Mouse (Mus musculus): ENCODE measurements around the gene Kif2c. TPM values are rescaled to one million over a fixed set of nuclear protein-coding genes. Genes with fewer than 3 reads are reported as not detected.

Kif2c gene
- polyA plus RNA-seq, 1 experiment from 2014 or later: 26.8 TPM

DNA sequence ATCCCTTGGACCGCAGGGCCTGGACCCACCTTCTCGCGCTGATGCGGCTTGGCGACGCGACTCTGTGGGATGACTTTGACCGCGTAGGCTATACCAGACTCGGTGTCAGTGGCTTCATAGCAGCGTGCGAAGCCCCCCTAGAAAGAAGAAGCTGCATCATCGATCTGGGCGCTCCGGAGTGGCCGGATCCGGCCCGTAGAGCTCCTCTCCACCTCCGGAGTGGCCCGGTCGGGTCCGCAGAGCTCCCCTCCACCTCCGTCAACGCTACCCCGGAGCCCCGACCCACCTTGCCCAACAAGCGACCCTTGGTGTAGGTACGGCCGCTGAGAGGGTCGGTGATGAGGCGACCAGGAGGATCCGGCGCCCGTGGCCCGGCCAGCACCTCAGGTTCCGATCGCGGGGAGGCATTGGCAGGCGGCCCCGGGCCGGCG, 49.1 kb downstream of the Kif2c start:
- WGBS (ENCODE audit: insufficient replicate concordance): under 1% methylated on average over 42 of the region's 42 CpGs
- H3K27me3 ChIP-seq (ENCODE audit: control insufficient read depth, insufficient read depth, low read depth, low read length): peaks cover 21% of the 10 kb centered on the region
- peak overlapping the region; percentile 82 for H3K9ac ChIP-seq (ENCODE audit: low read depth, low read length)
- no peaks in the 10 kb centered on the region for H3K36me3 ChIP-seq (ENCODE audit: control insufficient read depth, insufficient read depth)
- ATAC-seq (ENCODE audit: low read depth): no peak
- peak overlapping the region; percentile 79 for H3K4me3 ChIP-seq (ENCODE audit: low read depth, low read length)
- H3K27ac ChIP-seq (ENCODE audit: low read length): no peak overlapping the region
- peak overlapping the region; percentile 97 for H3K4me2 ChIP-seq (ENCODE audit: low read depth, low read length)
- peaks cover 33% of the 10 kb centered on the region for H3K4me1 ChIP-seq (ENCODE audit: control insufficient read depth, low read depth, low read length)
- no peaks in the 10 kb centered on the region for H3K9me3 ChIP-seq (replicated peaks; ENCODE audit: control insufficient read depth, low read length)

DNA sequence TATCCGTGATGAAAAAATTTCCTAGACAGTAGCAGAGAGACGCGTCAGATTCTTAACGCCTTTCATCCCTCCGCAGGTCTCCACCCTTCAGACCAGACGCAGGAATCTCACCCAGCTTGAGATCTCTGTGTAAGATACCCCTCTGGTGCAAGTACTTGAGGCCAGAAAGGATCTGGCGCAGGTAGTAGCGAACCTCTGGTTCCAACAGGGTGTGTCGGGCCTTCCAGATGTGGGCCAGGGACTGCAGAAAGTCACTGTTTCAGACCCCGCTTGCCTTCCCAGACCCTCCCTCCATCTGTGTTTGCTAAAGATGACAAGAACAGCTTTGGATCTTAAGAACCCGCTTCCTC, 49.7 kb downstream of the Kif2c start:
- Histone ChIP-seq H3K27ac (ENCODE audit: low read length) (no peak overlapping the region), H3K27me3 (ENCODE audit: control insufficient read depth, insufficient read depth, low read depth, low read length) (peaks cover 21% of the 10 kb centered on the region), H3K9ac (ENCODE audit: low read depth, low read length) (peak overlapping the region; percentile 18; the same call in 1 of the 2 replicates), H3K9me3 (replicated peaks; ENCODE audit: control insufficient read depth, low read length) (no peaks in the 10 kb centered on the region), H3K36me3 (ENCODE audit: control insufficient read depth, insufficient read depth) (no peaks in the 10 kb centered on the region), H3K4me1 (ENCODE audit: control insufficient read depth, low read depth, low read length) (peaks cover 33% of the 10 kb centered on the region), H3K4me3 (ENCODE audit: low read depth, low read length) (peak overlapping the region; percentile 79), H3K4me2 (ENCODE audit: low read depth, low read length) (peak overlapping the region; percentile 97)
- no peak for ATAC-seq (ENCODE audit: low read depth)
- WGBS (ENCODE audit: insufficient replicate concordance): 22% methylated on average over 11 of the region's 11 CpGs

DNA sequence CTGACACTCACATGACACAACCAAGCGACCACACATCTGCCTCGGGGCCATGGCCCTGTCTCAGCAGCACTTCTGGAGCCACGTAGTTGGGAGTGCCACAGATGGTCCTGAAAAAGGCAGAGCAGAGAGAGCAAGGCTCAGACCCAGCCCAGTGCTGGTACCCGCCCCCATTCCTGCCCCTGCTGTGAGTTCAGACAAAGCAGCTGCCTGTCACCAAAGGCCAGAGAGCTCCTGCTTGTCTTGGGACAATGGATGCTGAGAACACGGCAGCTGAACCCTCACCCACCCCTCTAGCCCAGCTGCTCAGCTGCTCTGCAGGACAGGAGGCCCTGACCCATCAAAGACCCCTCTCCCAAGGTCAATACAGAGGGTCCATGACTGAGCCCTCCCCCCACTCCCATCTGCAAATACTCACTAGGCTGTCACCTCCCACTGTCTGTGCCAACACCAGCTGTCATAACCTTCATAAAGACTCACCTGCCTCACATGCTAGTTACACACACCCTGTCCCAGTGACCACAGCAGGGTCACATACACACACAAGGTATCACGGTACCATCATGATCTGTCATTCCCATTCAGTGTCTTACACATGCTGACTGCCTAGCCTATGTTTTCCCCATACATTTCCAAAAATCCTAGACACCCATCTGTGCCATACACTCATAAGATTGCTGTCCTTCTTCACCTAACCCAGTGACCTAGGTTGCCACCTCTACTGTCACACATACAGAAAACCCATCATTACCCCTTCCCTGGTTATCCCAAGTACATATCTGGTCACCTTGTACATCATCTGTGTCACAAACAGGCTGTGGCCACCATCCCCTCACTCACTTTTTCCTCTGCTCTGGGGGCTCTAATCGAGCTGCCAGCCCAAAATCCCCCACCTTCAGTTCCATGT, 50.3 kb downstream of the Kif2c start:
- 49% methylated on average over 7 of the region's 7 CpGs for WGBS (ENCODE audit: insufficient replicate concordance)
- Histone ChIP-seq H3K4me1 (ENCODE audit: control insufficient read depth, low read depth, low read length) (peaks cover 33% of the 10 kb centered on the region), H3K27me3 (ENCODE audit: control insufficient read depth, insufficient read depth, low read depth, low read length) (peaks cover 21% of the 10 kb centered on the region), H3K9me3 (replicated peaks; ENCODE audit: control insufficient read depth, low read length) (no peaks in the 10 kb centered on the region), H3K36me3 (ENCODE audit: control insufficient read depth, insufficient read depth) (no peaks in the 10 kb centered on the region), H3K4me3 (ENCODE audit: low read depth, low read length) (peak overlapping the region; percentile 79), H3K4me2 (ENCODE audit: low read depth, low read length) (peak overlapping the region; percentile 97; the same call in 1 of the 2 replicates), H3K9ac (ENCODE audit: low read depth, low read length) (peak overlapping the region; percentile 18; the same call in 1 of the 2 replicates), H3K27ac (ENCODE audit: low read length) (no peak overlapping the region)
- no peak for ATAC-seq (ENCODE audit: low read depth)

DNA sequence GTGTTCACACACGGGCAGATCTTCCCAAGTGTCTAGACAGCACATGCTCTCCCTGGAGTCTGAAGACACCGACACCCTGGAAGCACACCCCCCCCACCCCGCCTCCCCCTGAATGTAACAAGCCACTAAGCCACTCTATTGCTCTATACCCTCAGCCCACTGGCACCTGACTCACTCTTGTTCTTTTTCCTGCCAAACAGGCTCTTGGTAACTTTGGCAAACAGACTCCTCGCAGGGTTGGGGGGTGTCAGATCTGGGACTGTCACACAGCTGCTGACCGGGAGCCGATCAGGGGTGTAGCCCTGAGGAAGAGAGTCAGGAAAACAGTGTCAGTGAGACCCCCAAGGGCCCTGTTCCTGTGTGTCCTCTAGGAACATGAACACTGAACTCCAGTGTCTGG, 51.2 kb downstream of the Kif2c start:
- no peak overlapping the region for H3K4me2 ChIP-seq (ENCODE audit: low read depth, low read length)
- H3K4me3 ChIP-seq (ENCODE audit: low read depth, low read length): no peak overlapping the region
- ATAC-seq (ENCODE audit: low read depth): no peak
- no peaks in the 10 kb centered on the region for H3K36me3 ChIP-seq (ENCODE audit: control insufficient read depth, insufficient read depth)
- no peak overlapping the region for H3K27ac ChIP-seq (ENCODE audit: low read length)
- WGBS (ENCODE audit: insufficient replicate concordance): 71% methylated on average over 6 of the region's 6 CpGs
- peaks cover 21% of the 10 kb centered on the region for H3K27me3 ChIP-seq (ENCODE audit: control insufficient read depth, insufficient read depth, low read depth, low read length)
- peaks cover 27% of the 10 kb centered on the region for H3K4me1 ChIP-seq (ENCODE audit: control insufficient read depth, low read depth, low read length)
- no peaks in the 10 kb centered on the region for H3K9me3 ChIP-seq (replicated peaks; ENCODE audit: control insufficient read depth, low read length)
- no peak overlapping the region for H3K9ac ChIP-seq (ENCODE audit: low read depth, low read length)

DNA sequence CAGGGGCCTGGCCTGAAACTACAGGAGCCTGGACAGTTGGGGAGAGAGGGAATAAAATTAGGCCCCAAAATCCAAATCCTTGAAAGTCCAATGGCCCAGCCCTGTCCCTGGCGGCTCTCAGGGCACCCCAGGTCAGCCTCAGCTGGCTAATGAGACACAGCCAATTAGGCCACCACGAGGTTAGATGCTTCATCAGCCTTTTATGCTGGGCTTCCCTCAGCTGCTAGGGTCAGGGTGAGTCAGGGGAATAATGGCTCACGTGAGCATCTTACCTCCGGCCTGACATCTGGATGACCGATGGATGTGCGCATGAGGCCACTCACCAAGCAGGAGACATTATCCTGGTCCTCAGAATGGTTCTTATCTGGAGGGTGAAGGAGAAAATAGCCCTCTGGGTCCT, 51.6 kb downstream of the Kif2c start:
- ATAC-seq (ENCODE audit: low read depth): no peak
- H3K4me3 ChIP-seq (ENCODE audit: low read depth, low read length): no peak overlapping the region
- no peaks in the 10 kb centered on the region for H3K9me3 ChIP-seq (replicated peaks; ENCODE audit: control insufficient read depth, low read length)
- H3K4me2 ChIP-seq (ENCODE audit: low read depth, low read length): no peak overlapping the region
- peaks cover 26% of the 10 kb centered on the region for H3K4me1 ChIP-seq (ENCODE audit: control insufficient read depth, low read depth, low read length)
- peaks cover 21% of the 10 kb centered on the region for H3K27me3 ChIP-seq (ENCODE audit: control insufficient read depth, insufficient read depth, low read depth, low read length)
- H3K36me3 ChIP-seq (ENCODE audit: control insufficient read depth, insufficient read depth): no peaks in the 10 kb centered on the region
- no peak overlapping the region for H3K27ac ChIP-seq (ENCODE audit: low read length)
- 82% methylated on average over 6 of the region's 6 CpGs for WGBS (ENCODE audit: insufficient replicate concordance)
- no peak overlapping the region for H3K9ac ChIP-seq (ENCODE audit: low read depth, low read length)

DNA sequence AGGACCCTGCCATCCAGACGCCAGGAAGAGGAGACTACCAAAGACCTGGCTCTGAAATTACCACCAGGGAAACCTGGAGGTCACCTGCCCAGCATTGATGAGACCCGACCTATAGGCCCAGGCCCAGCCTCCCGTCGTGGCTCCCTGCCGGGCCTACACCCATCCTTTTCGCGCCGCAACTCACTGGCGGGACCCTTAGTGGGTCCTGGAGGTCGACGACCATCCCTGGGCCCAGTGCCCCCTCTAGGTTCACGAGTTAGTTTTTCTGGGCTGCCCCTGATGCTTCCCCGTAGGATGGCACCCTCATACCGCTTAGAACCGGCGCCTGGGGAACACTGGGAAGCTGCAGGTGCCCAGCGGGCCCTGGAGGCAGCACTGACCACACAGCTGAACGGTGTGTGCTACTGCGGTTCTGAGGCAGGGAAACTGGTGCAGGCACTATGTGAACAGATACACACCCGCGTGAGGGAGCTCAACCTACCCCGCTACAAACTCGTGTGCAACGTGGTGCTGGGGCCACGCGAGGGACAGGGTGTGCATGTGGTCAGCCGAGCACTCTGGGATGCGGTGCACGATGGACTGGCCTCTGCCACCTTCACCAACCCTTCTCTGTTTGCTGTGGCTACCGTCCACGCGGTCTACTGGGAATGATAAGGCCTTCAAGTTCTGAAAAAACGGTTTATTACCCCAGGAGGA, 54.3 kb downstream of the Kif2c start:
- 80% methylated on average over 33 of the region's 33 CpGs for WGBS (ENCODE audit: insufficient replicate concordance)
- no peak overlapping the region for H3K4me3 ChIP-seq (ENCODE audit: low read depth, low read length)
- no peak overlapping the region for H3K9ac ChIP-seq (ENCODE audit: low read depth, low read length)

DNA sequence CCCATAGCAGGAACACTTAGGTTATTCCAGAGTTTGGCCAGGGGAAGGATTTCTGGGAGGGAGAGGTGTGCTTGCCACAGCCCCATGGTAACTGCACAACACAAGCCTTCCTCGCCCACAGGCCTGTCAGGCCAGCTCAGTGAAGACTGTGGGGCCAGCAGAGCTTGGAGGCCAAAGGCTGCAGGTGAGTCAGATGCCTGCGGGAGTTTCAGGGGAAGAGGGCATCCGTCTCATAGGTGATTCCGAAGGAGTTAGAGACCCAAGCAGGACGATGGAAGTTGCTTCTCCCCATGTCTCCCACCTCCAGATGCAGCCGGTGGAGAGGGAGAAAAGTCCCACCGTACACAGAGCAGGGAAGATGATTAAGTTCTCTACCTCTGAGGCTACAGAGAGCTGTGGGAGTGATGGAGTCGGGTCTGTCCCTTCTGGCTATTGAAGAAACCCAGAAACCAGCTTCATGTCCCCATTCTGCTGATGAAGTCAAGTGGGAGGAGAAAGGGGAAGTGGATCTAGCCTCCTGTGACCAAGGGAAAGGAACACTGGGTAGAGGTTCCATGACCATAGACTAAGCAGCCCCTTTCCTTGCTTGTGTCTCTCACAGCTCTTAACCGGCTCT, 55.7 kb downstream of the Kif2c start, which contains the start of gene Tctex1d4:
Tctex1d4 (plus strand) TSS at position 120 of the 616 bp plus-strand sequence.
- H3K4me1 ChIP-seq (ENCODE audit: control insufficient read depth, low read depth, low read length): peaks cover 20% of the 10 kb centered on the region
- peak within 1 kb of the TSS; percentile 39 for H3K27ac ChIP-seq (ENCODE audit: low read length)
- peaks cover 4% of the 10 kb centered on the region; the same call in 1 of the 2 replicates for H3K27me3 ChIP-seq (ENCODE audit: control insufficient read depth, insufficient read depth, low read depth, low read length)
- H3K4me2 ChIP-seq (ENCODE audit: low read depth, low read length): no peak within 1 kb of the TSS
- H3K4me3 ChIP-seq (ENCODE audit: low read depth, low read length): no peak within 1 kb of the TSS
- no peaks in the 10 kb centered on the region for H3K36me3 ChIP-seq (ENCODE audit: control insufficient read depth, insufficient read depth)
- H3K9me3 ChIP-seq (replicated peaks; ENCODE audit: control insufficient read depth, low read length): no peaks in the 10 kb centered on the region
- H3K9ac ChIP-seq (ENCODE audit: low read depth, low read length): peak within 1 kb of the TSS; percentile 20; the same call in 1 of the 2 replicates
- WGBS (ENCODE audit: insufficient replicate concordance): 62% methylated on average over 9 of the region's 9 CpGs
- no peak for ATAC-seq (ENCODE audit: low read depth)

More for the DNA sequence above, 54.3 kb downstream of the Kif2c start:
- no peak overlapping the region for H3K27ac ChIP-seq (ENCODE audit: low read length)
- no peaks in the 10 kb centered on the region for H3K9me3 ChIP-seq (replicated peaks; ENCODE audit: control insufficient read depth, low read length)
- no peak overlapping the region for H3K4me2 ChIP-seq (ENCODE audit: low read depth, low read length)
- ATAC-seq (ENCODE audit: low read depth): no peak
- H3K36me3 ChIP-seq (ENCODE audit: control insufficient read depth, insufficient read depth): no peaks in the 10 kb centered on the region
- H3K27me3 ChIP-seq (ENCODE audit: control insufficient read depth, insufficient read depth, low read depth, low read length): peaks cover 15% of the 10 kb centered on the region
- H3K4me1 ChIP-seq (ENCODE audit: control insufficient read depth, low read depth, low read length): peaks cover 28% of the 10 kb centered on the region

DNA sequence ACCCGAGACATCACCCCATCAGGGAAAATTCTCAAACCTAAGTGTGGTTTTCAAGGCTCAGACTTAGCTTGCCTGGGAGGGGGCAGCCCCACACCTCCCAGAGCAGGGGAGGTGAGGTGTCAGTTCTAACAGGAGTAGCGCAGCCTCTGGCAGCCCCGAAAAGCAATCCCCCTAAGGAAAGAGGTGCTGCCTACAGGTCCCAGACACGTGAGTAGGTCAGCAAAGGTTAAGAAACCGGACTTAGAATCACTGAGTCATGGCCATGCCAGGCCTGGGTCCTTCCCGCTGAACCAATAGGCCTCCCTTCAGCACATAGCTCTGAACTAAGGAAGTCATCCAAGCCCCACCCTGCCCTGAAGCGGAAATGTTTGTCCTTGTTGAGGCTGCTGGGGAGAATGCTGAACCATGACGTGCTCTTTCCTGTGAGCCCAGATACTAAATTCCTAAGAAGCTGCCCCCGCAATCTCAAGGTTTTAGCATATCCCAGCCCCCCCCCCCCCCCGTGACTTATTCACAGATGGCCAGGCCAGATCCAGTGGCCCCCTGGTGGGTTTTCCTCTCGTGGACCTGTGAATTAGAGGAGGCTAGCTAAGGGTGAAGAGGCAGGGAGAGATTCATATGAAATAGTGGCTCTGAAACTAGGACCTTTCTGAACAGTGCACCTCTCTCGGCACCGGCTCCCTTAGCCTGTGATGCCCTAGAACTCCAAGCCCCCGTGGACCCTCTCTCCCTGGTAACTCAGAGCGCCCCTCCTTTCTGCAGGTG, 56.3 kb downstream of the Kif2c start:
- Histone ChIP-seq H3K4me1 (ENCODE audit: control insufficient read depth, low read depth, low read length) (peaks cover 25% of the 10 kb centered on the region), H3K27ac (ENCODE audit: low read length) (peak overlapping the region; percentile 39), H3K4me3 (ENCODE audit: low read depth, low read length) (no peak overlapping the region), H3K4me2 (ENCODE audit: low read depth, low read length) (no peak overlapping the region), H3K9me3 (replicated peaks; ENCODE audit: control insufficient read depth, low read length) (no peaks in the 10 kb centered on the region), H3K9ac (ENCODE audit: low read depth, low read length) (peak overlapping the region; percentile 20; the same call in 1 of the 2 replicates), H3K36me3 (ENCODE audit: control insufficient read depth, insufficient read depth) (no peaks in the 10 kb centered on the region), H3K27me3 (ENCODE audit: control insufficient read depth, insufficient read depth, low read depth, low read length) (no peaks in the 10 kb centered on the region)
- 32% methylated on average over 15 of the region's 15 CpGs for WGBS (ENCODE audit: insufficient replicate concordance)
- peak; percentile 53 for ATAC-seq (ENCODE audit: low read depth)

Measured in liver, embryonic 16.5 days (tissue).